Mouse (Mus musculus): ENCODE measurements at regions not wholly inside any gene's neighbourhood (a gene's known extent, or its start where the extent isn't known, plus 50 kb on each side); places are given as distances from the start of the nearest gene placed in this dataset.

GRCm38 (mm10) chr15:31673038-31673437, 71.4 kb downstream of the Fam173b start:
- peaks cover 7% of the 10 kb centered on the region; the same call in 1 of the 2 replicates for H3K4me1 ChIP-seq
- no peak for ATAC-seq (replicated peaks; ENCODE audit: low FRiP score)
- 48% methylated on average over 5 of the region's 5 CpGs for WGBS

GRCm38 (mm10) chr15:31676771-31677191, 75.1 kb downstream of the Fam173b start:
- H3K9ac ChIP-seq: no peak overlapping the region
- WGBS: 26% methylated on average over 7 of the region's 7 CpGs
- H3K27me3 ChIP-seq: no peaks in the 10 kb centered on the region
- H3K4me3 ChIP-seq (replicated peaks): no peak overlapping the region
- H3K4me2 ChIP-seq: no peak overlapping the region
- ATAC-seq (replicated peaks; ENCODE audit: low FRiP score): no peak
- H3K36me3 ChIP-seq: no peaks in the 10 kb centered on the region
- H3K4me1 ChIP-seq: peaks cover 7% of the 10 kb centered on the region; the same call in 1 of the 2 replicates
- H3K27ac ChIP-seq: no peak overlapping the region
- no peaks in the 10 kb centered on the region for H3K9me3 ChIP-seq (replicated peaks)

More at GRCm38 (mm10) chr15:31673038-31673437, 71.4 kb downstream of the Fam173b start:
- no peak overlapping the region for H3K27ac ChIP-seq
- no peaks in the 10 kb centered on the region for H3K27me3 ChIP-seq
- H3K9me3 ChIP-seq (replicated peaks): no peaks in the 10 kb centered on the region
- H3K4me2 ChIP-seq: no peak overlapping the region
- H3K4me3 ChIP-seq (replicated peaks): no peak overlapping the region
- no peak overlapping the region for H3K9ac ChIP-seq
- no peaks in the 10 kb centered on the region for H3K36me3 ChIP-seq

- WGBS: 77% methylated on average over 3 of the region's 3 CpGs
- Histone ChIP-seq H3K27me3 (no peaks in the 10 kb centered on the region), H3K27ac (no peak overlapping the region), H3K4me1 (no peaks in the 10 kb centered on the region), H3K4me2 (no peak overlapping the region), H3K4me3 (replicated peaks) (no peak overlapping the region), H3K9me3 (replicated peaks) (no peaks in the 10 kb centered on the region), H3K36me3 (no peaks in the 10 kb centered on the region), H3K9ac (no peak overlapping the region)
- no peak for ATAC-seq (replicated peaks; ENCODE audit: low FRiP score)
Observed at GRCm38 (mm10) chr15:31693109-31693508, 91.5 kb downstream of the Fam173b start.

GRCm38 (mm10) chr15:31694877-31695671, 93.4 kb downstream of the Fam173b start:
- Histone ChIP-seq H3K9ac (no peak overlapping the region), H3K9me3 (replicated peaks) (no peaks in the 10 kb centered on the region), H3K4me1 (no peaks in the 10 kb centered on the region), H3K36me3 (no peaks in the 10 kb centered on the region), H3K4me2 (no peak overlapping the region), H3K27me3 (no peaks in the 10 kb centered on the region), H3K27ac (no peak overlapping the region), H3K4me3 (replicated peaks) (no peak overlapping the region)
- WGBS: 75% methylated on average over 8 of the region's 8 CpGs
- ATAC-seq (replicated peaks; ENCODE audit: low FRiP score): no peak

- ATAC-seq (replicated peaks; ENCODE audit: low FRiP score): no peak
- Histone ChIP-seq H3K4me3 (replicated peaks) (no peak overlapping the region), H3K9me3 (replicated peaks) (0 out of 2 replicates have a peak, but pooled peaks cover 4% of the 10 kb centered on the region), H3K27ac (no peak overlapping the region), H3K9ac (no peak overlapping the region), H3K4me2 (no peak overlapping the region), H3K27me3 (no peaks in the 10 kb centered on the region), H3K36me3 (no peaks in the 10 kb centered on the region), H3K4me1 (no peaks in the 10 kb centered on the region)
- 55% methylated on average over 2 of the region's 2 CpGs for WGBS
Observed at GRCm38 (mm10) chr15:31703400-31703799, 101.7 kb downstream of the Fam173b start.

- WGBS: 93% methylated on average over 1 of the region's 1 CpGs
- ATAC-seq (replicated peaks; ENCODE audit: low FRiP score): no peak
Observed at GRCm38 (mm10) chr15:31707416-31707815, 105.8 kb downstream of the Fam173b start.

GRCm38 (mm10) chr15:31721019-31721418, 119.4 kb downstream of the Fam173b start:
- Histone ChIP-seq H3K9ac (no peak overlapping the region), H3K4me1 (no peaks in the 10 kb centered on the region), H3K4me2 (no peak overlapping the region), H3K27ac (no peak overlapping the region), H3K9me3 (replicated peaks) (no peaks in the 10 kb centered on the region), H3K4me3 (replicated peaks) (no peak overlapping the region), H3K27me3 (no peaks in the 10 kb centered on the region), H3K36me3 (no peaks in the 10 kb centered on the region)
- ATAC-seq (replicated peaks; ENCODE audit: low FRiP score): no peak
- 83% methylated on average over 1 of the region's 1 CpGs for WGBS

More at GRCm38 (mm10) chr15:31707416-31707815, 105.8 kb downstream of the Fam173b start:
- Histone ChIP-seq H3K36me3 (no peaks in the 10 kb centered on the region), H3K27me3 (no peaks in the 10 kb centered on the region), H3K4me2 (no peak overlapping the region), H3K9ac (no peak overlapping the region), H3K4me3 (replicated peaks) (no peak overlapping the region), H3K27ac (no peak overlapping the region), H3K4me1 (no peaks in the 10 kb centered on the region), H3K9me3 (replicated peaks) (0 out of 2 replicates have a peak, but pooled peaks cover 4% of the 10 kb centered on the region)

- H3K9me3 ChIP-seq (replicated peaks): no peaks in the 10 kb centered on the region
- H3K27ac ChIP-seq: no peak overlapping the region
- no peak overlapping the region for H3K9ac ChIP-seq
- no peaks in the 10 kb centered on the region for H3K36me3 ChIP-seq
- ATAC-seq (replicated peaks; ENCODE audit: low FRiP score): no peak
- 79% methylated on average over 5 of the region's 5 CpGs for WGBS
- H3K4me1 ChIP-seq: no peaks in the 10 kb centered on the region
- no peaks in the 10 kb centered on the region for H3K27me3 ChIP-seq
- H3K4me2 ChIP-seq: no peak overlapping the region
- H3K4me3 ChIP-seq (replicated peaks): no peak overlapping the region
Observed at GRCm38 (mm10) chr15:31722429-31722828, 120.8 kb downstream of the Fam173b start.

- Histone ChIP-seq H3K9ac (no peak overlapping the region), H3K27ac (no peak overlapping the region)
- no peak; the same call in 1 of the 2 replicates for ATAC-seq (replicated peaks; ENCODE audit: low FRiP score)
Observed at GRCm38 (mm10) chr15:31724252-31724651, 122.6 kb downstream of the Fam173b start.

GRCm38 (mm10) chr15:31729133-31729532, 127.5 kb downstream of the Fam173b start:
- no peak overlapping the region for H3K4me2 ChIP-seq
- no peaks in the 10 kb centered on the region for H3K36me3 ChIP-seq
- no peak overlapping the region for H3K9ac ChIP-seq
- whole genome bisulfite sequencing: 89% methylated on average over 9 of the region's 9 CpGs
- no peaks in the 10 kb centered on the region for H3K4me1 ChIP-seq
- no peaks in the 10 kb centered on the region for H3K27me3 ChIP-seq
- no peak overlapping the region for H3K27ac ChIP-seq
- no peak for ATAC-seq (replicated peaks; ENCODE audit: low FRiP score)
- no peaks in the 10 kb centered on the region for H3K9me3 ChIP-seq (replicated peaks)
- H3K4me3 ChIP-seq (replicated peaks): no peak overlapping the region

More at GRCm38 (mm10) chr15:31724252-31724651, 122.6 kb downstream of the Fam173b start:
- Histone ChIP-seq H3K4me3 (replicated peaks) (no peak overlapping the region), H3K4me1 (no peaks in the 10 kb centered on the region), H3K36me3 (no peaks in the 10 kb centered on the region), H3K27me3 (no peaks in the 10 kb centered on the region), H3K9me3 (replicated peaks) (no peaks in the 10 kb centered on the region), H3K4me2 (no peak overlapping the region)
- 71% methylated on average over 11 of the region's 11 CpGs for WGBS

GRCm38 (mm10) chr15:31741686-31742085, 140.0 kb downstream of the Fam173b start:
- WGBS: 59% methylated on average over 4 of the region's 4 CpGs
- Histone ChIP-seq H3K27ac (no peak overlapping the region), H3K4me3 (replicated peaks) (no peak overlapping the region), H3K27me3 (no peaks in the 10 kb centered on the region), H3K4me2 (no peak overlapping the region), H3K9me3 (replicated peaks) (no peaks in the 10 kb centered on the region), H3K36me3 (no peaks in the 10 kb centered on the region), H3K9ac (no peak overlapping the region), H3K4me1 (no peaks in the 10 kb centered on the region)
- ATAC-seq (replicated peaks; ENCODE audit: low FRiP score): no peak

- Histone ChIP-seq H3K36me3 (no peaks in the 10 kb centered on the region), H3K27ac (no peak overlapping the region), H3K9me3 (replicated peaks) (no peaks in the 10 kb centered on the region), H3K9ac (no peak overlapping the region), H3K27me3 (no peaks in the 10 kb centered on the region), H3K4me1 (no peaks in the 10 kb centered on the region), H3K4me2 (no peak overlapping the region), H3K4me3 (replicated peaks) (no peak overlapping the region)
- no peak for ATAC-seq (replicated peaks; ENCODE audit: low FRiP score)
- 84% methylated on average over 2 of the region's 2 CpGs for WGBS
Observed at GRCm38 (mm10) chr15:31744570-31744969, 142.9 kb downstream of the Fam173b start.
